Mouse (Mus musculus) heart, adult 2 months (tissue): ENCODE data around the gene Dhx30.

Experiments
- CTCF ChIP-seq: fragments of 200-600 bp; IDR thresholded peaks from 2 replicates; pipeline ENCODE4 v1.8.1; 2022; ENCODE audit warnings: antibody characterized with exemption, mild to moderate bottlenecking, moderate library complexity
- EP300 ChIP-seq: fragments of 200-500 bp; IDR thresholded peaks from 2 replicates; pipeline ENCODE4 v1.6.1; 2011; ENCODE audit warnings: low read depth, low read length, control low read depth; ENCODE audit not compliant: insufficient read depth
- POLR2A ChIP-seq: fragments of 200-500 bp; IDR thresholded peaks from 2 replicates; pipeline ENCODE4 v1.6.1; 2011; ENCODE audit warnings: mild to moderate bottlenecking, low read depth, low read length, control low read depth; ENCODE audit not compliant: insufficient read depth

DNA sequence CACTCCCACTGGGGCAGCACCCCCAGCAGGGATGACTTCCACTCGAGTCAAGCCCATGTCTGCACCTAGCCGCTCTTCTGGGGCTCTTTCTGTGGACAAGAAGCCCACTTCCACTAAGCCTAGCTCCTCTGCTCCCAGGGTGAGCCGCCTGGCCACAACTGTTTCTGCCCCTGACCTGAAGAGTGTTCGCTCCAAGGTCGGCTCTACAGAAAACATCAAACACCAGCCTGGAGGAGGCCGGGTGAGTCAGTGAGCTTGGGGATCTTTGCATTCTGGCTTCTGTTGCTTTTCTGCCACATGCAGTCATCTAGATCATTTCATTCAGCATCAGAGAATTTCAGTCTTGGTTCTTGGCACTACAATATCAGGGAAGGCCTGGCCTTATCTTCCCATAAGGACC is 48.9 kb downstream of the Dhx30 start:
- TF ChIP-seq POLR2A (no peak), CTCF (no peak), EP300 (no peak)
